Mouse (Mus musculus) gastrocnemius, adult 8-10 months (tissue): ENCODE results near the gene Ly6g6d. TPM values are rescaled to one million over a fixed set of nuclear protein-coding genes. Genes with fewer than 3 reads are reported as not detected.

ENCODE experiments used
- DNase-seq, 2 experiments: peaks; one replicate each; pipeline ENCODE4 v3.0.0; 2022; ENCODE audit warnings: low spot score in 2 of 2
- total RNA-seq, 4 experiments: library from RNA; stranded (reverse); gene quantifications; 2 replicates each; pipeline ENCODE4 v1.2.4; 2022

Gene Ly6g6d
- total RNA-seq, 4 experiments from 2014 or later: 0.53 to 1.8 (median 0.99) TPM; not detected in 1

DNA sequence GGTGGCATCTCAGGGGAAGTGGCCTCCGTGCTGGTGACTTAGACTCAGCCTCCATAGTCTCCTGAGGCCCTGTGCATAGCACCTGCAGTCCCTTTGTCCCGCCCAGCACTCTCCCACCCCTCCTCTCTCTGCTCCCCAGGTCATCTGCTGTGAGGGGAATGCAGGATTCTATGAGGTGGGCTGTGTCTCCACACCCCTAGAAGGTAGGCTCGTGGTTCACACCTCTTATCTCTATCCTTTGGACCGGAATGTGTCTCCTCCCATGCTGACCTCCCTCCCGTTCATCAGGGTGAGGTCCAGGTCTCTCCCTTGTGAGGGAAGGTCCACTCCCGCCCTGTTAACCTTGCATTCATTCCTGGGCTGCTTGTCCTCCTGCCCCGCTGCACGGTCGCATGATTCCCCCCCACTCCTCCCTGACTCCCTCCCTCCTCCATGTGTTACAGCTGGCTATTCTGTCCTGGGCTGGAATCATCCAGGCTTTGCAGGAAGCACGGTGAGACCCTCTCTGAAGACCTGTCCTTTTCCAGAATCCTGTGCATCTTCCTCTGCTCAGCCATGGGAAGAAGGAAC is 22.4 kb upstream of the Ly6g6d start:
- DNase-seq: no peak

DNA sequence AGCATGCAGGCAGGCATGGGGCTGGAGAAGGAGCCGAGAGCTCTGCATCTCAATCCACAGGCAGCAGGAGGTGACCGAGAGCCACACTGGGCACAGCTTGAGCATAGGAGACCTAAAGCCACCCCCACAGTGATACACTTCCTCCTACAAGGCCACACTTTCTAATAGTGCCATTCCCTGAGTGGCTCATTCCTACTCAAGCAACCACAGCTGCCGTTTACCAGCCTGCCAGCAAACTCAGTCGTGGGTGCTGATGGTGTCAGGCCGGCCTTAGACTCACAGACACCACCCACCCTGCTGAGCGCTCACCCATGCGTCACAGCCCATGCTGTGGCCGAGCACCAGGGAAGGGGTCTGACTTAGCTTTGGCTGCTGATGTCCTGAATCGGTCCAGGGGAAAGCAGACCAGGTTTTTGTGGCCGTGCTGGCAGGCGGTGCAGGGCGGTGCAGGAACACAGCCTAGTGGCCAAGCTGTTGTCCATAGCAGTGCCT is 19.3 kb upstream of the Ly6g6d start:
- DNase-seq: no peak

DNA sequence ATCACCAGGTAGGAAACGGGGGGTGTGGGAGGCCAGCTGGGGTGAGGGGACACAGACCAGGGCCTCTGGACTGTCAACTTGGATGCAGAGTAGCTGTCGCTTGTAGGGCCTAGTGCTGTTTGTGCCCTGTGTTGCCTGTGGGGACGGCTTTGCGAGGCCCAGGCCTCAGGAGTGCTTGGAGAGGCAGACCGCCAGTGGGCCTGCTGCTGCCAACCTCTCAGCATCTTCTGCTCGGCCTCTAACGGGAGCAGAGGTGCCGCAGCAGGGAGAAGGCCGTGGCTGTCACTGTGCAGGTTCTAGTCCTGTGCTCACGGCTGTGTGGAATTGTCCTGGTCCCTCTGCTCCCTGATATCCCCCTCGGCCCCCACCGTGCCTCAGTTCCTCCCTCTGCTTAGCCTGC is 18.7 kb upstream of the Ly6g6d start:
- DNase-seq: no peak

DNA sequence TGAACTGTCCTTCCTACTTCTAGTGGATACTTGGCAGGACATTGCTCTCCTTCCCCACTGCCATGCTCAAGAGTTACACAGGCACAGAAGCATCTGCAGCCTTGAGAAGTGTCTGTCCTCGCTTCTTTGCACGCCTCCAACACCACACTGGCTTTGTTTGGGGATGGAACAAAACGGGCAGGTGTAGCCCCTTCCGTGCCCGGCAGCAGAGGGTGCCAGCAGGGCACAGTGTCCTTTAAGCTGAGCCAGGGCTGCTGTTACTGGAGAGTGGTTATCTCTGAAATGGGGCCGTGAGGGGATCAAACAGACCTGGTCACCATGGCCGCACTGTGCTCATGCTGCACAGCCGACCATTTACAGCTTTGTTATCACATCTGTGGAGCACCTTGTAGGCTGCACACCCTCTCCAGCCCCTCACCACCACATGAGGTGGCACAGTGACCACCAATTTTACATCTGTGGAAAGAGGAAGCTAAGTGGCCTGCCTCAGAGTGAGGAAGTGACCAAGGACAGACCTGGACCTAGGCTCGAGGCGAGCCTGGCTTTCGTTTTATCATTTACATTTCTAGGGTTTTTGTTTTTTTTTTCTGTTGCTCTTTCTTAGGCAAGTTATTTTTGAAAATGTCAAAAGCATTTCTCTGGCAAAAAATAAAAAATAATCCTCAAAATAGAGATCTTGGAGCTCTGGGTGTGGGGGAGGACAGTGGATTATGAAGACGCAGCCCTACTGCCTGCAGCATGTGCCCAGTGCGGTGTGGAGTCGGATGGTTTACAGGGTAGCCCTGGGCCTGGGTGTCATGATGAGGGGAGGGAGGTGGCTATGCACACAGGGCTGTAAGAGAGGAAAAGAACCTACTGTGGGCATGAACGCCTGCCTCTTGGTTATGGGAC is 16.9 kb upstream of the Ly6g6d start:
- no peak for DNase-seq

DNA sequence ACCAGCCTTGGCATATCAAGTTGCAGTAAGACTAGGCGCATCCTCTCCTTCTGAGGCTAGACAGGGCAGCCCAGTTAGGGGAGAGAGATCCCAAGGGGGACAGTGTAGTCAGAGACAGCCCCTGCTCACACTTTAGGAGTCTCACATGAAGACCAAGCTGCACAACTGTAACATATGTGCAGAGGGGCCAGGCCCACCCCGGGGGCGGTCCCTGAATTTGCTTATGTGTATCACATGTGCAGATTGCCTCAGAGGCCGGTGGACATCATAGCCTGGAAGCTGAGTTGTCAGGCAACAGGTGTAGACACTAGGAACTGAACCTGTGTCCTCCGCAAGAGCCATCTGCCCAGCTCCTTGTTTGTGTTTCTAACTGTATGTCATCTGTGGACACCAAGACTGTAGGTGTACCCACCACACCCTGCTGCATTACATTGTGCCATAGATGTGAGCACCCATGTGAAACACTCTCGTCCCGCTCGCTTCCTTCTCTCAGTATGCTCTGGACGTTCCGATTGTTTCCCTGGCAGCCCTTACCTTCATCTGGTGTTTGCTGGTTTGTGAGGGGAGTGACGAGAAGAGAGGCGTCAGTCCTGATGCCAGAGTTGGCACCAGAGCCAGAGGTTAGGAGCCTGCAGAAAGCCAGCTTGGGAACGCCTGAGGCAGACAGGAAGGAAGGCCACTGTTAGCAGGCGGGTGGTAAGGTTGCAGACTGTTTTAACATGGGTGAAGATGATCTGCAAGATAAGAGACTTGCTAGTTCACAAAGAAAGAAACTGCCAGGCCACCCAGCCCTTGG is 14.7 kb upstream of the Ly6g6d start:
- no peak for DNase-seq

DNA sequence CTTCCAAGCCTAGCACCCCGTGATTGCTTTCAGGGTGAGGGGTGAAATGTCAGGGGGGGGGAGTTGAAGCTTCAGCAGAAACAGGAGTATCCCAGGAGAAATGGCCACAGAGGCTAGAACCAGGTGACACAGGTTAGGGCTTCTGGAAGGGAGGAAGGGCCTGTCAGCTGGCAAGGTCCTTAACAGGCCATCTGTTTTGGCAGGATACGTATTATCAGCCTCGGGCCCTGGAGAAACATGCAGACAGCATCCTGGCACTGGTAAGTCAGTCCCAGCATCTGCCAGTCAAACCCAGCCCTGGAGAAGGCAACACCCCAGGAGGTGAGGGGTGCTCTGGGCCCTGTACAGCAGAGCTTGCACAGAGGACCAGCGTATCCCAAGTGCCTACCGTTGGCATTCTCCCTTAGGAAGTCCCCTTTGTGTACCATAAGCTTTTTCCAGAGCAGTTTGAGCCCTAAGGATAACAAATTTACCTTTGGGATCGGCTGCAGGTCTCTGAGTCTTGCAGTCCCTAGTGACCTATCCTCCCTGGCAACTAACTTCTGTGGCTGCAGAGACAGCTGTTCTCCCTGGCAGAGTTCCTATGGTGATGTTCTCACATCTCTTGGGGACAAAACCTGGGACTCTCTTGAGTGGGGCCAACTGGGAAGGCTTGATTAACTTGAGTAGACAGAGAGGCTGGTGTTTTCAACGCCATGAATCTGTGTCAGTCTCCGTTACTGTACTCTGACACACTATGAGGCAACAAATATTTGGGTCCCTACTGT is 12.5 kb upstream of the Ly6g6d start:
- DNase-seq: peak; percentile 22 to 37

DNA sequence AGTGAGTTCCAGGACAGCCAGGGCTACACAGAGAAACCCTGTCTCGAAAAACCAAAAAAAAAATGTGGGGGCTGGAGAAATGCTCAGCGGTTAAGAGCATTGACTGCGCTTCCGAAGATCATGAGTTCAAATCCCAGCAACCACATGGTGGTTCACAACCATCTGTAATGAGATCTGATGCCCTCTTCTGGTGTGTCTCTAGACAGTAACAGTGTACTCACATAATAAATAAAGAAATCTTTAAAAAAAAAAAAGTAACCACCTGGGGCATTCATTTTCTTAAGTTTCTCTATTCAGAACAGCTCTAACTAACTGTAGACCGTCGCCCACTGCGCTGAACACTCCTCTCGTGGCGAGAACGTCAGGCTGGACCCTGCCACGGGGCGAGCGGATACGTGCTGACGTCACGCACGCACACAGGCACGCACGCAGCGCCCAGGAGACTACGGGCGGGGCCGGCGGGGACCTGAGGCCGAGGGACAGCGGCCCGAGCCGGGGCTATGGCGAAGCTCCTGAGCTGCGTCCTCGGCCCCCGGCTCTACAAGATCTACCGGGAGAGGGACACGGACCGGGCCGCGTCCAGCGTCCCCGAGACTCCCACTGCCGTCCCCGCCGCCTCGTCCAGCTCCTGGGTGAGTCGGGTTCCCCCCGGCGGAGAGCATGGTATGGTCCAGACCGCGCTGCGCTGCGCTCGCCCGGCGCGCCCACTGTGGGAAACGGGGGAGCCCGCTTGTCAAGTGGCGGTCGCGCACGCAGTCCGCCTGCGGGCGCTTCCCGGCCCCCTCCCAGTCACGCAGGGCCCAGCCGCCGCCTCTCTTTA is 11.2 kb upstream of the Ly6g6d start, which contains the start of gene Abhd16a:
Abhd16a (plus strand) TSS at position 439 of the 820 bp plus-strand sequence.
- peak; percentile 93 to 94 for DNase-seq

DNA sequence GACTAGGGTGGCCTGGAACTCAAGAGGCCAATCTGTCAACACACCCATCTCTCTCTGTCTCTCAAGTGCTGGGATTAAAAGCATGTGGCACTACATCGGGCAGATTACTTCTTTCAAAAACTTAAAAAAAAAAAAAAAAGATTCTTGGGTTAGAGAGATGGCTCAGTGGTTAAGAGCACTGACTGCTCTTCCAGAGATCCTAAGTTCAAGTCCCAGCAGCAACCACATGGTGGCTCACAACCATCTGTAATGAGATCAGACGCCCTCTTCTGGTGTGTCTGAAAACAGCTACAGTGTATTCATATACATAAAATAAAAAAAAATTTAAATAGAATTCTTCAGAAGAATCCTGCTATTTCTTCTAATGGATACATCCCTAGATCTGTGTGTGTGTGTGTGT is 10.3 kb upstream of the Ly6g6d start:
- DNase-seq: no peak

DNA sequence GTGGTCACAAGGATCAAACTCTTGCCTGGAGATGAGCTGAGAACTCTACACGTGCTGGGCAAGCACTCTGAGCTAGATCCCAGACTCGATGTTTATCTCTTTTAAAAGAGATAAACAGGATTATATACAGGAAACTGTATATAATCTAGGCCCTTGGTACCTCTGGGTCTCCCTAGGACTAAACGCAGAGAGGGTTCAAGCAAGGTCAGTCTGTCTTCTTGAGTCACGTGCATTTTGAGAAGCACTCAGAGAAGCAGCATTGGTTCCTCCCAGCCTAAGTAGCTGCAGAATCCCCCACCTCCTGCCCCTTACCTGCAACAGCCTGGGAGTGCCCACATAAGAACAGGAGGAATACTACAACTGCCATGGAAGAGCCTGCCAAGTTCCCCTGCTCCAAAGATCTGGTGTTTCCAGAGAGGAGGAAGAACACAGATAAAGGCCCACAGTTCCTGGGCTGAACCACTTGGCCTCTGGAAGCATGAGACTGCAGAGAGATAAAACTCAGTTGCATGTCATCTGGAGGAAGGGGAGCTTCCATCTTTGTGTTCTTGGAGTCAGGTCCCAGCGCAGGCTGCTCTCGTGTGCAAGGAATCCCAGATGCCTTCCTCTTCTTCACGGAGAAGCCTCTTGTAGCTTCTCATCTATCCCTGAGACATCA is 7.5 kb upstream of the Ly6g6d start, which contains the start of gene Ly6g6f:
Ly6g6f (minus strand) TSS at position 403 of the 658 bp plus-strand sequence.
- DNase-seq: no peak

DNA sequence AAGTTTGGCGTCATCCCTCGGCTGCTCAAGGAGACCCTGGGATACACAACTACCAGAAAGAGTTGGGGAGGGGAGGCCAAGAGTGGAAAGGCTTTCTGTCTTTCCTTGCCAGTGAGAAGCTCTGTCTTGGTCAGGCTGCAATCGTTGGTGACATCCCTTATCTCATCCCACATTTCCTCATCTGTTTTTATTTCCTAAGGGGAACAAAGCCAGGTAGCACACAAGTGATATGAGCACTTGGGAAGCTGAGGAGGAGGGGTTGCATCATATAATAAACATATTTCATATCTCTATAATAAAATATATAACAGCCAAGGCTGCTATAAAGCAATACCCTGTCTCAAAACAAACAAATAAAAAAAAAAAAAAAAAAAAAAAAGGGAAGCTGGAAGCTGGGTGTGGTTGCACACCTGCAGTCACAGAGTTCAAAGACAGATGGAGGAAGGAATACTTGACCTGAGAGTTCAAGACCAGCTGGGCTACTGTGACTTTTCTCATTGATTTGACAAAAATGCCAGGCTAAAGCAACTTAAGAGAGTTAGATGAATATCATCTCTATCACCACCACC is 6.1 kb upstream of the Ly6g6d start:
- DNase-seq: no peak

DNA sequence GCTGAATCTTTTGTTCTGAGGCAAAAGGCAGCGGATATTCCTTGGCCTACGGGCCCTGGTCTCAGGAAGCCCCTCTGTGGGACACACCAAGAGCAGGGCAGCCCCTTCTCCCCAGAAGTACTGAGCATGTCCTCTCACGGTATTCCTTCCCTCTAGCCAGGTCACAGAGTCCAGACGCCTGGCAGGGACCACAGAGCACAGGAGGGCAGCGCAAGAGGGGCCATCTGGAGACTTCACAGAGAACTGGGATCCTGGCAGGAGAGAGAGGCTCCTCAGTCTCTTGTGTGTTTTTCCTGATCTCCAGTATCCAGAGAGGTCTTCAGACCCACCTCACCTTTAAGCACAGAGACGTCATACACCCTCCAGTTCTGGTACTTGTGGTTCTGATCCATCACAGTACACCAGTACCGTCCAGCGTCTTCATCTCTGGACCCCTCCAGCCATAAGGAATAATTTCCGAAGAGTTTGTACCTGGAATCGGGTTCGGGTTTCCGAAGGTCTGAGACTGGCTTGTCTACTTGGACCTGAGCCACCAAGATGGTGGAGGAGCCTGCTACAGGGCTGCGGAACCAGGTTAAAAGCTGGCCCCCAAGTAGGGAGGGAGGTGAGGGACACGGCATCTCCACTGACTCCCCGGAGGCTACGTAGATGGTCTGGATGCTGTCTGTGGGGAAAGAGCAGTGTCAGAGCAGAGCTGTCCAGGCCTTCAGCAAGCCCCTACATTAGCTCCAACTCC is 5.1 kb upstream of the Ly6g6d start:
- DNase-seq: no peak

DNA sequence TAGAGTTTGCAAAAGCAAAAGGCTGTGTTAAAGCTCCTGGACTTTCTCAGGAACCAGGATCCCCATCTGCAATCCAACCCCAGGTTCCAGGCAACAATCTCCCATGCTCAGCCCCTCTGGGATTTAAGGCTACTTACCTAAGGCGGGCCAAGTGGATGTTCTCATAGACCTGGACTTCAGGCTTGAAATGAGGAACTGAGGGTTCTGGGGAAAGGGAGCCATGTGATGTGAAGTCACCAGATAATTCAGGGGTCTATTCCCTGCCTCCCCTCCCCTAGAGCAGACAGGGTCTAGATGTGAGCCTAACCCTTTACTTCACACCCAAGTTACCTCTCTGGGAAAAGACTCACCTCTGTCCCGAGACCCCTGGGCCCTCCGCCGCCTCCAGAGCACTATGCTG is 2.8 kb upstream of the Ly6g6d start:
- DNase-seq: no peak

DNA sequence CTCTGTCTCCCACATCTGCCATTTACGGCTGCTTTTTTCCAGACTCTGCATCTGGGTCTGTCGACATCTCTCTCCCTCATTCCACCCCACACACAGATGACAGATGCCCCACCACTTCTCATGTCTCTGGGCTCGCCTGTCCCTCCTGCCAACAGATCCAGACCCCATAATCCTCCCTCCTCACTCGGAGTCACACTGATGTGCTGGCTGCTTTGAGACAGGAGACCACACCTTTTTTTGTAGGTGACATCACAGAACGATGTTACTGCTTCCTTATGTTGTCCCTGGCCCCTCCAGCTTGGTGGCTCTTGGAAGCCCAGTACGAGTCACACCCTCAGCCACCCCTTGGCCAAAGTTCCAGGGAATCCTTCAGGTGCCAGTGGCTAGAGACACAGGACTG is 2.4 kb upstream of the Ly6g6d start:
- DNase-seq: no peak

DNA sequence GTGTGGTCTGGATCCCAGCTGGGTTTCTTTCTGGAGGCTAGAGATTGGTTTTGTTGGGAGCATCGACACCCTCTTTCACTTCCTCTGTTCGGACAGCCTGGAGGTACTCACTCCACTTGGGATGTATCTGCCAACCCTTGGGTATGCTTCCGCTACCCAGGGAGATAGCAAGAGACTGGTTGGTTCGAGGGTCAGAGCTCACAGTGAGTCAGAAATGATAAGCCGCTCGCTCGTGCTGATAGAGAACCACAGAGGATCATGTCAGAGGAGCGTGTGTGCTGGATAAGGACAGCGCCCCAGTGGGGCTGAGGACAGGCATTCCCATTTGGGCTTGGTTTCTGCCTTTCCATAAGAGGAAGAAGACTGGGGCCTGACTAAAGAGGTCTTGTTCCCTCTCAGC is 1.9 kb upstream of the Ly6g6d start:
- no peak for DNase-seq

DNA sequence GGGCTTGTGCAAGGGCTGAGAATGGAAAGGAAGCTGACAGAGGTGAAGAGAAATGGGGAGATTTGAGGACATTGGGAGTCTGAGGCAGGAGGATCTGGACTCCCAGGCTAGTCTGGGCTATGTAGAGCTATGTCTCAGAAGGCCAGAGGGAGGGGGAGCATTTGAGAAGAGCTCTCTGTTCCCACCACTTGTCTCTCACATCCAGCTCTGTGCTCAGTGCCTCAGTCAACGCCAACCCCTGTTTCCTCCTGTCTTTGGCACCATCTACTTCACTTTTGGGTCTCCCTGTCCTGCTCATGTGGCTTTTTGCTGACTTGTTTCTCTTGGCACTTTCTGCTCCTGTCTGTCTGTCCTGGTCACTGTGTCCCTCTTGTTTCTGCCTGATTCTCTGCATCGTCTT is 580 bp downstream of the Ly6g6d start:
- DNase-seq: no peak

DNA sequence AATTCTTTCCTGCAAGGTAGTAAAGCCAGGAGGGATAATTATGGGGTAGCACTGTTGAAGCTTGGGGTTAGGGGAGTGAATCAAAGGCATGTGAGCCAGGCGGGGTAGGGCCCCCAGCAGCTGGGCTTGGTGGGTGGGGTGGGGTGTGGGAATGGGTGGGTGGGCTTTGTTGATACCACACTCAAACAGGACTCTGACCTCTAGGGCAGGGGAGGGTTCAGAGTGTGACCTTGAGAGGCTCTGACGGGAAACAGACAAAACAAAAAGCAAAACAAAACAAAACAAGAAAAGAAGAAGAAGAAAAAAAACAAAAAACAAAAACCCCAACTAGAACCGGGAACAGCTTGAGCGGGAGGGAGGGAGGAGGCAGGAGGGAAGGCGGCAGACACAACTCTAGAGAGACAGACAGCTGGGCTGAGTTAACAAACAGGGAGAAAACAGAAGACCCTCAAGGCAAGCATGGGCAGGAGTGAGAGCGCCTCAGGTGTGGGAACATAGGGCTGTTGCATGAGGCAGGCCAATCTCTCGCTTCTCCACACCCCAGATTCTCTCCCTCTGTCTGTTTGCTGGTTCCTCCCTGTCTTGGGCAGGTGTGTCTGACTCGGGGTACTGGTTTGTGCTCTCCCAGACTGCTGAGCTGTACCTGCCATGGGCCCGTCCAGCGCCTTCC is 1.2 kb downstream of the Ly6g6d start, which contains the start of gene Ly6g6e:
Ly6g6e (plus strand) TSS at position 396 of the 670 bp plus-strand sequence.
- DNase-seq: no peak

DNA sequence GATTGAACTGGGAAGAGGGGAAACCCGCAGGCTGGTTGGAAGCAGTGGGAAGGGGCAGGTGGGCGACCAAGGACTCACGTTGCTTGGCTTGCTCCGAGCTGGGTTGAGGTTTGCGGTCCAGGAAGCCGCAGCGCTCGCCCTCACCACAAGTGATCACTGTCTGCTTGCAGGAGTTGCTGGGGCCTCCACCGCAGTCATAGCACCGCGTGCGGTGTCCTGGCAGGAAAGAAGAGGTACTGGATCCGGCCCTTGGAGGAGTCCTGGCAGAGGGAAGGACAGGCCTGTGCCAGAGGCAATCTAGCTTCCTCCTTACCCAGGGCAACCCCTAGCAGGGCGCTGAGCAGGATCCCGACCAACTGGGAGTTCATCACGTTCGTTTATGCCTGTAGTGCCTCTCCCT is 3.8 kb downstream of the Ly6g6d start:
- DNase-seq: no peak

DNA sequence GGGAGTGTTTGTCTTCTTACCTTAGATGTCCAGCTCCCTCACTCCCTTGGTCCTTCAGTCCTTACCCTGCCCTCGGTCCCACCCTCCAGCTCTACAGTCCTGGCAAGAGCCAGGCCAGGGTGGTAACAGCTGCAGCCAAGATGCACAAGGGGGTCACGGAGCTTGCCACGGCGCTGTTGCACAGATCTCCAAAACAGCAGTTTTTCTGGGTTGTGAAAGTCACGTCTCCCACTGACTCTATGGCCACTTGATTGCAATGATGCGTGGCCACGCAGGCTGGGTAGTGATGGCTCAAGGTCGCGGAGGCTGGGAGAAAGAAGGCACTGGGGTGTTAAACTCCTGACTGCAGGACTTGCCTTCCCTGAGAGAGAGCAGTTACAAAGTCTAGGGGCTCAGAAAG is 6.4 kb downstream of the Ly6g6d start:
- no peak for DNase-seq
